In the genomic region with DNA sequence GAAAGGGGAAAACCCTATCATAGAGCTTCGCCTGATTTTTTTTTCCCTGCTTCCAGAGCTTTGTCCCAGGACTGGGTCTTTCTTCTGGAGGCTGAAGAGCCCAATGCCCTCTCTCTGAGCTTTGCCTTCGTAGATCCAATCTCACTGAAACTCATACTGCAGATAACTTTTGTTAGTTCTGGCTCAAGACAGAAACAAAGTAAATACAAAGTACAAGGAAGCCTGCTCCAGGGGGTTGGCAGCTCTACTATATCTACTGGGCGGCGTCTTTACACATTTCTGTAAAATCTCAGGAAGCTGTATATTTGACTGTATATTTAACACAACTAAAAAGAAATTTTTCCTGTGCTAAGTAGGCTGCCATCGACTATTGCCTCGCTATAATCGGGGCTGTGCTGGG, we compare ENCODE assay signal across 8 mouse cellular contexts. TPM values are rescaled to one million over a fixed set of nuclear protein-coding genes. Genes with fewer than 3 reads are reported as not detected.
DNase-seq lines count a peak whose midpoint lies in the region; ATAC-seq and TF ChIP-seq lines count a peak whose summit lies in the region.

No protein-coding gene starts in this region.

- intact Hi-C loops in left cerebral cortex, postnatal 10 days (cut with DNase I) = no loop called here

- no peak for TF ChIP-seq CTCF in midbrain, postnatal 0 days (IDR thresholded peaks at IDR 0.05)

- DNase-seq in kidney, adult 8-10 months = no peak
- DNase-seq in midbrain, postnatal 0 days (ENCODE audit: low spot score) = no peak
- DNase-seq in right cerebral cortex, adult 18-20 months = no peak
- no peak for DNase-seq in left cerebral cortex, postnatal 10 days (ENCODE audit: extremely low spot score in 1 of 2, low spot score in 2 of 2)

- peak overlapping the region; percentile 96 for H3K4me2 ChIP-seq in kidney, embryonic 16.5 days (replicated peaks; ENCODE audit: low read depth, low read length)
- peak overlapping the region; percentile 93 for H3K4me2 ChIP-seq in embryonic facial prominence, embryonic 15.5 days (replicated peaks)
- peak overlapping the region; percentile 95 for H3K4me2 ChIP-seq in intestine, embryonic 16.5 days (ENCODE audit: low read depth, low read length)
- H3K4me2 ChIP-seq in midbrain, postnatal 0 days (ENCODE audit: low read depth, low read length, poor library complexity, severe bottlenecking) = peak overlapping the region; percentile 92

- no peaks in the 10 kb centered on the region for H3K9me3 ChIP-seq in kidney, embryonic 16.5 days (ENCODE audit: low read length)
- H3K9me3 ChIP-seq in embryonic facial prominence, embryonic 15.5 days (replicated peaks) = no peaks in the 10 kb centered on the region
- 0 out of 2 replicates have a peak, but pooled peaks cover 4% of the 10 kb centered on the region for H3K9me3 ChIP-seq in intestine, embryonic 16.5 days (ENCODE audit: control insufficient read depth, low read length)
- H3K9me3 ChIP-seq in midbrain, postnatal 0 days (ENCODE audit: low read length) = no peaks in the 10 kb centered on the region

- H3K4me3 ChIP-seq in kidney, embryonic 16.5 days (ENCODE audit: low read length) = peak overlapping the region; percentile 63
- peak overlapping the region; percentile 69 for H3K4me3 ChIP-seq in embryonic facial prominence, embryonic 15.5 days (replicated peaks)
- H3K4me3 ChIP-seq in intestine, embryonic 16.5 days (ENCODE audit: low read length) = peak overlapping the region; percentile 75
- H3K4me3 ChIP-seq in midbrain, postnatal 0 days (ENCODE audit: low read depth, low read length) = peak overlapping the region; percentile 72

- H3K27ac ChIP-seq in kidney, embryonic 16.5 days (ENCODE audit: low read length) = no peak overlapping the region
- H3K27ac ChIP-seq in embryonic facial prominence, embryonic 15.5 days (replicated peaks) = no peak overlapping the region
- H3K27ac ChIP-seq in intestine, embryonic 16.5 days (ENCODE audit: low read length) = 0 out of 2 replicates have a peak overlapping the region, but pooled peaks have one; percentile 7
- H3K27ac ChIP-seq in midbrain, postnatal 0 days (ENCODE audit: low read depth, low read length) = no peak overlapping the region

- peak overlapping the region; percentile 74 for H3K9ac ChIP-seq in kidney, embryonic 16.5 days (replicated peaks; ENCODE audit: low read length)
- H3K9ac ChIP-seq in embryonic facial prominence, embryonic 15.5 days = peak overlapping the region; percentile 65; the same call in 1 of the 2 replicates
- peak overlapping the region; percentile 83 for H3K9ac ChIP-seq in intestine, embryonic 16.5 days (ENCODE audit: low read depth, low read length)
- peak overlapping the region; percentile 74 for H3K9ac ChIP-seq in midbrain, postnatal 0 days (replicated peaks; ENCODE audit: low read length, poor library complexity, severe bottlenecking)

- WGBS in kidney, embryonic 16.5 days = 32% methylated on average over 7 of the region's 7 CpGs
- 17% methylated on average over 7 of the region's 7 CpGs for WGBS in embryonic facial prominence, embryonic 15.5 days
- WGBS in intestine, embryonic 16.5 days = 17% methylated on average over 7 of the region's 7 CpGs
- 21% methylated on average over 7 of the region's 7 CpGs for WGBS in midbrain, postnatal 0 days

- no peaks in the 10 kb centered on the region for H3K36me3 ChIP-seq in kidney, embryonic 16.5 days (ENCODE audit: insufficient read depth, low read length)
- no peaks in the 10 kb centered on the region; the same call in 1 of the 2 replicates for H3K36me3 ChIP-seq in embryonic facial prominence, embryonic 15.5 days
- H3K36me3 ChIP-seq in intestine, embryonic 16.5 days (ENCODE audit: control insufficient read depth, insufficient read depth, low read length) = no peaks in the 10 kb centered on the region
- H3K36me3 ChIP-seq in midbrain, postnatal 0 days (ENCODE audit: insufficient read depth, low read length) = no peaks in the 10 kb centered on the region

- ATAC-seq in kidney, embryonic 16.5 days (ENCODE audit: low FRiP score, low TSS enrichment) = no peak; the same call in 1 of the 2 replicates
- no peak for ATAC-seq in embryonic facial prominence, embryonic 15.5 days (ENCODE audit: insufficient number of reproducible peaks, low FRiP score, low TSS enrichment, low read depth)
- ATAC-seq in intestine, embryonic 16.5 days = peak; percentile 49
- no peak for ATAC-seq in midbrain, postnatal 0 days (ENCODE audit: low FRiP score)
- no peak for ATAC-seq in inflammation-experienced regulatory T-cells, adult 6 months

- H3K4me1 ChIP-seq in kidney, embryonic 16.5 days (ENCODE audit: insufficient read depth, low read length) = no peaks in the 10 kb centered on the region
- H3K4me1 ChIP-seq in embryonic facial prominence, embryonic 15.5 days = peaks cover 10% of the 10 kb centered on the region
- peaks cover 9% of the 10 kb centered on the region; the same call in 1 of the 2 replicates for H3K4me1 ChIP-seq in intestine, embryonic 16.5 days (ENCODE audit: control insufficient read depth, insufficient read depth, low read length)
- 0 out of 2 replicates have a peak, but pooled peaks cover 7% of the 10 kb centered on the region for H3K4me1 ChIP-seq in midbrain, postnatal 0 days (ENCODE audit: insufficient read depth, low read length)

- H3K27me3 ChIP-seq in kidney, embryonic 16.5 days (ENCODE audit: insufficient read depth, low read length) = no peaks in the 10 kb centered on the region
- H3K27me3 ChIP-seq in embryonic facial prominence, embryonic 15.5 days = no peaks in the 10 kb centered on the region
- H3K27me3 ChIP-seq in intestine, embryonic 16.5 days (replicated peaks; ENCODE audit: control insufficient read depth, insufficient read depth, low read length) = no peaks in the 10 kb centered on the region
- H3K27me3 ChIP-seq in midbrain, postnatal 0 days (ENCODE audit: insufficient read depth, low read length) = no peaks in the 10 kb centered on the region

RNA-seq across cellular contexts. Expression of a gene that starts 0.7 kb away (rescaled TPM):
- 2.3 and 2.6 TPM in 2 replicates for polyA plus RNA-seq in kidney, embryonic 16.5 days (2015; fragmentation: Nextera tagmentation; extraction: Ambion mirVana)
- 4.4 and 5.6 TPM in 2 replicates for polyA plus RNA-seq in embryonic facial prominence, embryonic 15.5 days (2015; fragmentation: Nextera tagmentation; extraction: Ambion mirVana)
- polyA plus RNA-seq in intestine, embryonic 16.5 days (2015; fragmentation: Nextera tagmentation; extraction: Ambion mirVana) = 1.7 and 2.3 TPM in 2 replicates
- 11.5 and 13.5 TPM in 2 replicates for total RNA-seq in midbrain, postnatal 0 days (2014; rRNA removed)
- 4.8 and 5.4 TPM in 2 replicates for polyA plus RNA-seq in midbrain, postnatal 0 days (2015; fragmentation: Nextera tagmentation; extraction: Ambion mirVana)
- not detected for polyA plus RNA-seq in inflammation-experienced regulatory T-cells, adult 6 months (2017; shearing (Covaris generic))
- 10 to 100 TPM; 15.5 to 17.1 TPM for total RNA-seq in left cerebral cortex, postnatal 10 days (2021)

RNA-seq across cellular contexts. Expression of a gene that starts 13.3 kb away (rescaled TPM):
- 0.27 and 0.36 TPM in 2 replicates for polyA plus RNA-seq in kidney, embryonic 16.5 days (2015; fragmentation: Nextera tagmentation; extraction: Ambion mirVana)
- polyA plus RNA-seq in embryonic facial prominence, embryonic 15.5 days (2015; fragmentation: Nextera tagmentation; extraction: Ambion mirVana) = 0.46 and 0.55 TPM in 2 replicates
- 17.1 and 22.7 TPM in 2 replicates for polyA plus RNA-seq in intestine, embryonic 16.5 days (2015; fragmentation: Nextera tagmentation; extraction: Ambion mirVana)
- total RNA-seq in midbrain, postnatal 0 days (2014; rRNA removed) = 0.47 and 0.66 TPM in 2 replicates
- 0.22 and 0.31 TPM in 2 replicates for polyA plus RNA-seq in midbrain, postnatal 0 days (2015; fragmentation: Nextera tagmentation; extraction: Ambion mirVana)
- polyA plus RNA-seq in inflammation-experienced regulatory T-cells, adult 6 months (2017; shearing (Covaris generic)) = not detected
- total RNA-seq in left cerebral cortex, postnatal 10 days (2021) = under 1 TPM; 0.47 to 0.58 TPM

RNA-seq across cellular contexts. Expression of a gene that starts 50.7 kb away (rescaled TPM):
- polyA plus RNA-seq in kidney, embryonic 16.5 days (2015; fragmentation: Nextera tagmentation; extraction: Ambion mirVana) = 144 and 158 TPM in 2 replicates
- polyA plus RNA-seq in embryonic facial prominence, embryonic 15.5 days (2015; fragmentation: Nextera tagmentation; extraction: Ambion mirVana) = 87.0 and 89.1 TPM in 2 replicates
- 123 and 136 TPM in 2 replicates for polyA plus RNA-seq in intestine, embryonic 16.5 days (2015; fragmentation: Nextera tagmentation; extraction: Ambion mirVana)
- total RNA-seq in midbrain, postnatal 0 days (2014; rRNA removed) = 30.9 and 38.2 TPM in 2 replicates
- 128 and 131 TPM in 2 replicates for polyA plus RNA-seq in midbrain, postnatal 0 days (2015; fragmentation: Nextera tagmentation; extraction: Ambion mirVana)
- 10 to 100 TPM in 2 of 3 experiments, 1 to 10 TPM in 1; 9.3 to 17.3 (median 11.1) TPM for polyA plus RNA-seq in inflammation-experienced regulatory T-cells, adult 6 months (2017; shearing (Covaris generic))
- total RNA-seq in left cerebral cortex, postnatal 10 days (2021) = 10 to 100 TPM; 37.3 to 39.9 TPM

Comparison
In these comparisons a context has a peak if more than half of its experiments do, and no peak if none do; other contexts are left out.
1. RNA of a gene that starts 13.3 kb away (polyA plus RNA-seq): 17.1 to 22.7 TPM in intestine, embryonic 16.5 days; 0.46 to 0.55 TPM in embryonic facial prominence, embryonic 15.5 days, 0.27 to 0.36 TPM in kidney, embryonic 16.5 days, 0.22 to 0.31 TPM in midbrain, postnatal 0 days and not detected in inflammation-experienced regulatory T-cells, adult 6 months; every median in the first group is over 10 times any median in the second.
2. Peak in every context shown above with its lines, with median percentiles within 50 percentile points of each other: H3K4me2 ChIP-seq, H3K4me3 ChIP-seq and H3K9ac ChIP-seq.